Mouse (Mus musculus) E14TG2a.4 (cell line): ENCODE measurements around the gene Shtn1.

Source experiments
- CTCF ChIP-seq: conservative IDR thresholded peaks from 2 replicates; pipeline ENCODE4 v1.5.1; 2014; ENCODE audit warnings: low read length
- NANOG ChIP-seq: IDR thresholded peaks from 2 replicates; pipeline ENCODE4 v1.6.1; 2014; ENCODE audit warnings: borderline replicate concordance, low read length, mixed read lengths
- POU5F1 ChIP-seq: IDR thresholded peaks from 2 replicates; pipeline ENCODE4 v1.6.1; 2014; ENCODE audit warnings: low read length, borderline replicate concordance

DNA sequence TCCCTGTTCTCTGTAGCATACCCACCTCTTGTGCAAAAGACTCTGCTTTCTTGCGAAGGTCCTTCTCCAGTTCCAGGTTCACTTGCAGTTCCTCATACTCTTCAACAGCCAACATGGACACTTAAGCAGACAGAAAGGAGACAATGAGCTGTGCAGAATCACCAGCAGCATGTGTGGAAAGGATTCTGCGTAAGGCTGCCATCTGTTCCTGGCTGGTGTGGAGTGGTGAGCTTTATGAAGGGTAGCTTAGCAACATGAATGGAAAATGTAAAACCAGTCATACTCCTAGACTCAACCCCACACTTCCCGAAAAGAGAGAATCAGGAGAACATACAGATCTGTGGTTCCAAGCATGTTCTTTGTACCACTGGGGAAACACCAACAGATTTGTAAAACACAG, 47.8 kb downstream of the Shtn1 start:
- no peak for TF ChIP-seq CTCF
- no peak for TF ChIP-seq NANOG
- TF ChIP-seq POU5F1: no peak
